Mouse (Mus musculus): Measurements from ENCODE around the gene Tlx2. TPM values are rescaled to one million over a fixed set of nuclear protein-coding genes. Genes with fewer than 3 reads are reported as not detected.

Gene Tlx2
- total and polyA plus RNA-seq, 3 experiments: not detected

DNA sequence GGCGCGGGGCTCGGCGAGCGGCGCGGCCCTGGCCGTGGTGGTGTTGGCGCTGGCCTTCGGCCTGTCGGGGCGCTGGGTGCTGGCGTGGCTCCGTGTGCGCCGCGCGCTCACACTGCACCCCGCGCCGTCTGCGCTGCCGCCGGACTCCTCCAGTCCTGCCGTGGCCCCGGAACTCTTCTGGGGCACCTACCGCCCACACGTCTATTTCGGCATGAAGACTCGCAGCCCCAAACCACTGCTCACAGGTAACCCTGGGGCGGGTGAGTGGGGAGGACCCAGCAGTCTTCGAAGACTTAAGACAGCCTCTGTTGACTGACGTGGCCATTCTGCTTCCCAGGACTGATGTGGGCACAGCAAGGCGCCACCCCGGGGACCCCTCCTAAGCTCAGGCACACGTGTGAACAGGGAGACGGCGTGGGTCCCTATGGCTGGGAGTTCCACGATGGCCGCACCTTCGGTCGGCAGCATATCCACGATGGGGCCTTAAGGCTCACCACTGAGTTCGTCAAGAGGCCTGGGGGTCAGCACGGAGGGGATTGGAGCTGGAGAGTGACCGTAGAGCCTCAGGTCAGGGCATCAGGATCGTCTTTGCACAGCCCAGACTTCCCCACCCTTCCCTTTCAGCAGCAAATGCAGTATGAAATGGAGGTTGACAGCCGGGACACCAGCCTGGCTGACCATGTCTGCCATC lies 45.7 kb upstream of the Tlx2 start:
- no peaks in the 10 kb centered on the region for H3K9me3 ChIP-seq (replicated peaks; ENCODE audit: low read length)
- dilution Hi-C loops (cut with MboI; ENCODE audit: extremely low pct_ligation_motif_present, extremely low pct_unique_long_range_greater_than_20kb, low sequenced_read_pairs): no loop called here
- TF ChIP-seq MAX (IDR thresholded peaks at IDR 0.05; ENCODE audit: low read length) (no peak; the same call in 1 of the 2 replicates), IRF4 (IDR thresholded peaks at IDR 0.05; ENCODE audit: low read depth, low read length) (no peak), MXI1 (IDR thresholded peaks at IDR 0.05; ENCODE audit: low read depth, low read length) (peak; percentile 13; the same call in 1 of the 2 replicates)
- no peak for DNase-seq (ENCODE audit: extremely low read depth)
- peak overlapping the region; percentile 80 to 94 (median 83) for H3K4me3 ChIP-seq (replicated peaks in 1 of 3; ENCODE audit: low read depth in 2 of 3, low read length in 2 of 3, poor library complexity in 1 of 3)
- H3K27ac ChIP-seq (ENCODE audit: insufficient read depth, low read depth): 0 out of 2 replicates have a peak overlapping the region, but pooled peaks have one; percentile 17
- H3K36me3 ChIP-seq (replicated peaks in 1 of 2; ENCODE audit: control insufficient read depth in 1 of 2, insufficient read depth in 1 of 2, low read length in 1 of 2): peaks cover 18 to 43% of the 10 kb centered on the region in 2 experiments
- peak overlapping the region; percentile 75 for H3K4me2 ChIP-seq (ENCODE audit: insufficient read depth, low read depth, poor library complexity, severe bottlenecking)
- peaks cover 24% of the 10 kb centered on the region for H3K79me2 ChIP-seq (replicated peaks; ENCODE audit: control insufficient read depth, extremely low read depth, insufficient read depth, poor library complexity, severe bottlenecking)
- H3K4me1 ChIP-seq (ENCODE audit: control insufficient read depth in 1 of 2, insufficient read depth in 2 of 2): peaks cover 30 to 74% of the 10 kb centered on the region in 2 experiments
- peak overlapping the region; percentile 82 for H3K9ac ChIP-seq (ENCODE audit: insufficient read depth, low read depth)
- in situ Hi-C loops (cut with MboI; ENCODE audit: low pct_ligation_motif_present, low pct_unique_long_range_greater_than_20kb, low sequenced_read_pairs): loop anchor here (5.0 kb wide), 1 partner anchor 41 kb away; the partner anchor contains the start of genes 1700003E16Rik and Wdr54
- H3K27me3 ChIP-seq (replicated peaks): no peaks in the 10 kb centered on the region

DNA sequence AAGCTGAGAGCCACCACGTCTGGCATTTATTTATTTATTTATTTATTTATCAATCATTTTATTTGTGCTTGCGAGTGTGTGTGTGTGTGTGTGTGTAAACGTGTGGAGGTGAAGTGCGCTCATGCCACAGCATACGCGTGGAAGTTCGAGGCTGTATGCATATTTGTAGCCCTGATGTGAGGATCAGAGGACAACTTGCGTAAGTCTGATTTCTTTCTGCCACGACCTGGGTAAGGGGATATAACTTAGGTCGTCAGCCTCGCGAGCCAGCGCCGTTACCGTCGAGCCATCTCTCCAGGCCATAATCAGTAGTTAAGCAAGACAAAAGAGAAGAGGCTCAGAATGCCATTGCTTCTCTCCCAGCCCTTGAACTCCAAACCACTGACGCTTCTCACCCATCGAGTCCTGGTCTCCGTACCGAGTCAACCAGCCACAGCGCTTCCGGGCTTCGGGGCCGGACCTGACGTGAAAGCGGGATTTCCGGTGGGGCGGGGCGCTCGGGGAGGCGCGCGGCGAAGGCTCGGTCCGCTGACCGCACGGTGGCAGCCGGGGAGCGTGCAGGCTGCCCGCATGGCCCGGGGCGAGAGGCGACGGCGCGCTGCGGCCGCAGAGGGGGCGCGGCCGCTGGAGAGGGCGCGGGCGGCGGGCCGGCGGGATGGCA lies 45.0 kb upstream of the Tlx2 start, which contains the start of gene Mogs:
TSS of gene Mogs (plus strand) at position 486 of the 661 bp plus-strand sequence.
- no peaks in the 10 kb centered on the region for H3K27me3 ChIP-seq (replicated peaks)
- in situ Hi-C loops (cut with MboI; ENCODE audit: low pct_ligation_motif_present, low pct_unique_long_range_greater_than_20kb, low sequenced_read_pairs): loop anchor here (5.0 kb wide), 1 partner anchor 42 kb away; the partner anchor contains the start of genes 1700003E16Rik and Wdr54
- peak within 1 kb of the TSS; percentile 80 for H3K27ac ChIP-seq (ENCODE audit: insufficient read depth, low read depth)
- peak within 1 kb of the TSS; percentile 80 to 96 (median 94) for H3K4me3 ChIP-seq (replicated peaks in 1 of 3; ENCODE audit: low read depth in 2 of 3, low read length in 2 of 3, poor library complexity in 1 of 3)
- peak within 1 kb of the TSS; percentile 82 for H3K9ac ChIP-seq (ENCODE audit: insufficient read depth, low read depth)
- H3K36me3 ChIP-seq (replicated peaks in 1 of 2; ENCODE audit: control insufficient read depth in 1 of 2, insufficient read depth in 1 of 2, low read length in 1 of 2): peaks cover 18 to 49% of the 10 kb centered on the region in 2 experiments
- DNase-seq (ENCODE audit: extremely low read depth): peak; percentile 90
- H3K4me1 ChIP-seq (ENCODE audit: control insufficient read depth in 1 of 2, insufficient read depth in 2 of 2): peaks cover 31 to 74% of the 10 kb centered on the region in 2 experiments
- dilution Hi-C loops (cut with MboI; ENCODE audit: extremely low pct_ligation_motif_present, extremely low pct_unique_long_range_greater_than_20kb, low sequenced_read_pairs): no loop called here
- peaks cover 28% of the 10 kb centered on the region for H3K79me2 ChIP-seq (replicated peaks; ENCODE audit: control insufficient read depth, extremely low read depth, insufficient read depth, poor library complexity, severe bottlenecking)
- peak within 1 kb of the TSS; percentile 85 for H3K4me2 ChIP-seq (ENCODE audit: insufficient read depth, low read depth, poor library complexity, severe bottlenecking)
- no peaks in the 10 kb centered on the region for H3K9me3 ChIP-seq (replicated peaks; ENCODE audit: low read length)
- no peak for TF ChIP-seq USF2 (conservative IDR thresholded peaks at IDR 0.05; ENCODE audit: low read depth, low read length)
- peak; percentile 91 for TF ChIP-seq SIN3A (IDR thresholded peaks at IDR 0.05; ENCODE audit: low read length)
- TF ChIP-seq ZKSCAN1 (IDR thresholded peaks at IDR 0.05; ENCODE audit: borderline replicate concordance, low read depth, low read length): no peak
- peak; percentile 66 for TF ChIP-seq MAX (IDR thresholded peaks at IDR 0.05; ENCODE audit: low read length)
- TF ChIP-seq BHLHE40 (IDR thresholded peaks at IDR 0.05; ENCODE audit: low read depth, low read length): peak; percentile 44; the same call in 1 of the 2 replicates
- TF ChIP-seq RAD21 (IDR thresholded peaks at IDR 0.05; ENCODE audit: low read depth, low read length): peak; percentile 58
- no peak for TF ChIP-seq ZNF384 (IDR thresholded peaks at IDR 0.05; ENCODE audit: low read depth, low read length)
- no peak for TF ChIP-seq USF1 (IDR thresholded peaks at IDR 0.05; ENCODE audit: low read depth, low read length)
- TF ChIP-seq JUND (conservative IDR thresholded peaks at IDR 0.05; ENCODE audit: low read depth, low read length): no peak
- TF ChIP-seq TBP (conservative IDR thresholded peaks at IDR 0.05; ENCODE audit: low read depth, low read length): peak; percentile 79
- TF ChIP-seq ZMIZ1 (IDR thresholded peaks at IDR 0.05; ENCODE audit: low read depth, low read length): peak; percentile 85
- TF ChIP-seq IRF4 (IDR thresholded peaks at IDR 0.05; ENCODE audit: low read depth, low read length): peak; percentile 84
- peak; percentile 50 for TF ChIP-seq SMC3 (IDR thresholded peaks at IDR 0.05; ENCODE audit: low read depth, low read length)
- peak; percentile 54; the same call in 1 of the 2 replicates for TF ChIP-seq MAZ (IDR thresholded peaks at IDR 0.05; ENCODE audit: low read depth, low read length)
- peak; percentile 89 for TF ChIP-seq MXI1 (IDR thresholded peaks at IDR 0.05; ENCODE audit: low read depth, low read length)
- TF ChIP-seq MAFK (IDR thresholded peaks at IDR 0.05; ENCODE audit: insufficient replicate concordance, low read length): no peak
- TF ChIP-seq TCF12 (IDR thresholded peaks at IDR 0.05; ENCODE audit: low read depth, low read length): peak; percentile 94
- TF ChIP-seq MEF2A (IDR thresholded peaks at IDR 0.05; ENCODE audit: borderline replicate concordance, low read depth, low read length): peak; percentile 65; the same call in 1 of the 2 replicates
- 0 out of 2 replicates have a peak, but pooled peaks have one; percentile 1 for TF ChIP-seq CHD1 (IDR thresholded peaks at IDR 0.05; ENCODE audit: low read depth, low read length)
- TF ChIP-seq ELF1 (IDR thresholded peaks at IDR 0.05; ENCODE audit: low read depth, low read length): peak; percentile 98
- peak; percentile 81 for TF ChIP-seq HCFC1 (IDR thresholded peaks at IDR 0.05; ENCODE audit: low read depth, low read length)
- TF ChIP-seq POLR2AphosphoS2 (IDR thresholded peaks at IDR 0.05; ENCODE audit: low read depth, low read length): peak; percentile 86; the same call in 1 of the 2 replicates
- no peak for TF ChIP-seq EP300 (IDR thresholded peaks at IDR 0.05; ENCODE audit: low read length)
- 0 out of 2 replicates have a peak, but pooled peaks have one; percentile 28 for TF ChIP-seq CHD2 (IDR thresholded peaks at IDR 0.05; ENCODE audit: low read length)
- TF ChIP-seq CTCF (conservative IDR thresholded peaks at IDR 0.05 in 1 of 2, IDR thresholded peaks at IDR 0.05 in 1 of 2; ENCODE audit: low read depth in 2 of 2, low read length in 2 of 2): peak in 1 of 2 experiments; percentile 63; a peak in 2 of 4 replicates
- no peak for TF ChIP-seq GABPA (IDR thresholded peaks at IDR 0.05; ENCODE audit: insufficient replicate concordance, low read depth, low read length)
- no peak for TF ChIP-seq PAX5 (IDR thresholded peaks at IDR 0.05; ENCODE audit: low read length)
- TF ChIP-seq ETS1 (conservative IDR thresholded peaks at IDR 0.05; ENCODE audit: low read depth, low read length): peak; percentile 32; the same call in 1 of the 2 replicates

All from CH12.LX (cell line).